Mouse (Mus musculus): ENCODE measurements around the gene Atxn1l. TPM values are rescaled to one million over a fixed set of nuclear protein-coding genes. Genes with fewer than 3 reads are reported as not detected.
A peak's percentile ranks its signal among the peaks of the same experiment; 100 is the strongest.

Atxn1l gene
- polyA plus RNA-seq, 1 experiment = 14.6 TPM

- no peak for DNase-seq
- TF ChIP-seq CTCF (IDR thresholded peaks at IDR 0.05; ENCODE audit: borderline replicate concordance, insufficient read depth, low read depth, low read length) (no peak), POLR2A (IDR thresholded peaks at IDR 0.05; ENCODE audit: borderline replicate concordance, insufficient read depth, low read length) (no peak)
- 76% methylated on average over 12 of the region's 12 CpGs for WGBS
- Histone ChIP-seq H3K27me3 (ENCODE audit: control insufficient read depth, insufficient read depth, low read length) (no peaks in the 10 kb centered on the region), H3K4me1 (ENCODE audit: control insufficient read depth, insufficient read depth, low read length) (no peaks in the 10 kb centered on the region), H3K4me3 (replicated peaks; ENCODE audit: insufficient read depth, low read depth, low read length) (no peak overlapping the region), H3K27ac (ENCODE audit: insufficient read depth, low read length) (no peak overlapping the region)
Observed at GRCm38 (mm10) chr8:109750699-109751098, 13.2 kb upstream of the Atxn1l start.

GRCm38 (mm10) chr8:109750274-109750673, 12.7 kb upstream of the Atxn1l start:
- H3K4me3 ChIP-seq (replicated peaks; ENCODE audit: insufficient read depth, low read depth, low read length) = no peak overlapping the region
- WGBS = 68% methylated on average over 5 of the region's 5 CpGs
- H3K4me1 ChIP-seq (ENCODE audit: control insufficient read depth, insufficient read depth, low read length) = no peaks in the 10 kb centered on the region
- no peak overlapping the region for H3K27ac ChIP-seq (ENCODE audit: insufficient read depth, low read length)
- TF ChIP-seq CTCF (IDR thresholded peaks at IDR 0.05; ENCODE audit: borderline replicate concordance, insufficient read depth, low read depth, low read length) = no peak
- TF ChIP-seq POLR2A (IDR thresholded peaks at IDR 0.05; ENCODE audit: borderline replicate concordance, insufficient read depth, low read length) = no peak
- DNase-seq = no peak
- H3K27me3 ChIP-seq (ENCODE audit: control insufficient read depth, insufficient read depth, low read length) = no peaks in the 10 kb centered on the region

GRCm38 (mm10) chr8:109747468-109748199, 10.1 kb upstream of the Atxn1l start:
- no peak overlapping the region for H3K27ac ChIP-seq (ENCODE audit: insufficient read depth, low read length)
- DNase-seq = no peak
- no peaks in the 10 kb centered on the region for H3K27me3 ChIP-seq (ENCODE audit: control insufficient read depth, insufficient read depth, low read length)
- H3K4me3 ChIP-seq (replicated peaks; ENCODE audit: insufficient read depth, low read depth, low read length) = no peak overlapping the region
- no peaks in the 10 kb centered on the region for H3K4me1 ChIP-seq (ENCODE audit: control insufficient read depth, insufficient read depth, low read length)
- WGBS = 90% methylated on average over 12 of the region's 12 CpGs
- TF ChIP-seq POLR2A (IDR thresholded peaks at IDR 0.05; ENCODE audit: borderline replicate concordance, insufficient read depth, low read length) (no peak), CTCF (IDR thresholded peaks at IDR 0.05; ENCODE audit: borderline replicate concordance, insufficient read depth, low read depth, low read length) (no peak)

GRCm38 (mm10) chr8:109738049-109738380, 476 bp upstream of the Atxn1l start:
- Histone ChIP-seq H3K27me3 (ENCODE audit: control insufficient read depth, insufficient read depth, low read length) (no peaks in the 10 kb centered on the region), H3K27ac (ENCODE audit: insufficient read depth, low read length) (no peak overlapping the region), H3K4me1 (ENCODE audit: control insufficient read depth, insufficient read depth, low read length) (peaks cover 9% of the 10 kb centered on the region), H3K4me3 (replicated peaks; ENCODE audit: insufficient read depth, low read depth, low read length) (peak overlapping the region; percentile 86)
- TF ChIP-seq POLR2A (IDR thresholded peaks at IDR 0.05; ENCODE audit: borderline replicate concordance, insufficient read depth, low read length) = no peak
- no peak for TF ChIP-seq CTCF (IDR thresholded peaks at IDR 0.05; ENCODE audit: borderline replicate concordance, insufficient read depth, low read depth, low read length)
- DNase-seq = no peak
- WGBS = 64% methylated on average over 1 of the region's 1 CpGs

- Histone ChIP-seq H3K4me1 (ENCODE audit: control insufficient read depth, insufficient read depth, low read length) (peaks cover 11% of the 10 kb centered on the region), H3K27me3 (ENCODE audit: control insufficient read depth, insufficient read depth, low read length) (no peaks in the 10 kb centered on the region), H3K27ac (ENCODE audit: insufficient read depth, low read length) (peak overlapping the region; percentile 85), H3K4me3 (replicated peaks; ENCODE audit: insufficient read depth, low read depth, low read length) (peak overlapping the region; percentile 86)
- TF ChIP-seq CTCF (IDR thresholded peaks at IDR 0.05; ENCODE audit: borderline replicate concordance, insufficient read depth, low read depth, low read length) = no peak
- TF ChIP-seq POLR2A (IDR thresholded peaks at IDR 0.05; ENCODE audit: borderline replicate concordance, insufficient read depth, low read length) = no peak
- no peak for DNase-seq
- WGBS = 5% methylated on average over 8 of the region's 8 CpGs
Observed at GRCm38 (mm10) chr8:109736819-109737218, 720 bp downstream of the Atxn1l start.

DNA sequence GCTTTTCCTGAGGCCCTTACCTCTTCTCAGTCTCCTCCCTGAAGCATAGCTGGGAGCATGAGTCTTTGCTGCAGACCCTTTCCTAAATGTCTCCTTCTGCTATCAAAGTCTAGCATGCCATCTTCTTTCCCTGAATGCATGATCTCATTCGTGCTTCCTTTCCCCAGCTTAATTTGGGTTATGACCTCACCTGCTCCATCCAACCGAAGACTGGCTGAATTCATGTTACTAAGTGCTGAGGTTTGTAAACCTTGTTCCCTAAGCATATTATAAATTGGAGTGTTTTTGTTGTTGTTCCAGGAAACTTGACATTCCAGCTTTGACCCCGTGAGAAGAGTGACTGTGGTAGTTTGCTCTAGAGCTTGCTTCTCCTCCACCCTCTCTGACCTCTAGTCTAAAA, 3.5 kb downstream of the Atxn1l start:
- Histone ChIP-seq H3K27ac (ENCODE audit: insufficient read depth, low read length) (no peak overlapping the region), H3K27me3 (ENCODE audit: control insufficient read depth, insufficient read depth, low read length) (no peaks in the 10 kb centered on the region), H3K4me3 (replicated peaks; ENCODE audit: insufficient read depth, low read depth, low read length) (no peak overlapping the region), H3K4me1 (ENCODE audit: control insufficient read depth, insufficient read depth, low read length) (peaks cover 13% of the 10 kb centered on the region)
- TF ChIP-seq POLR2A (IDR thresholded peaks at IDR 0.05; ENCODE audit: borderline replicate concordance, insufficient read depth, low read length) = no peak
- TF ChIP-seq CTCF (IDR thresholded peaks at IDR 0.05; ENCODE audit: borderline replicate concordance, insufficient read depth, low read depth, low read length) = no peak
- WGBS = 65% methylated on average over 3 of the region's 3 CpGs
- no peak for DNase-seq

DNA sequence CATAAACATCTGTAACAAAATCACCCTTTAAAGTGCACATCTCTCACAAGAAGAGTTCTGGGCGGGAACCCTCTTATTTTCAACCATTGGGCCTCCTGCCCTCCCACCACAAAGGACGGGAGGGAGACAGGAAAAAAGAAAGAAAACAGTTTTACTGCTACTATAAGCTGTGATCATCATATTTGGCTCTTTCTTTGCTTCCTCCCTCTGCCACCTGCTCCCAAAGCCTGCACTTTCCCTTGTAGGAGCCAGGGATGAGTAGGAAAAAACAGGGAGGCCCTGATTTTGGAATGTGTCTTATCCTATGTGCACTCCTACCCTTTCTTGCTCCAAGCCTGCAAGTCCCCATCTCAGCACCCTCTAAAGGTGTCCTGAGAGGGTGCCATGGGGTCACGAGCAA, 6.5 kb downstream of the Atxn1l start:
- no peak for DNase-seq
- TF ChIP-seq CTCF (IDR thresholded peaks at IDR 0.05; ENCODE audit: borderline replicate concordance, insufficient read depth, low read depth, low read length) (no peak), POLR2A (IDR thresholded peaks at IDR 0.05; ENCODE audit: borderline replicate concordance, insufficient read depth, low read length) (no peak)
- peaks cover 13% of the 10 kb centered on the region for H3K4me1 ChIP-seq (ENCODE audit: control insufficient read depth, insufficient read depth, low read length)
- H3K27me3 ChIP-seq (ENCODE audit: control insufficient read depth, insufficient read depth, low read length) = no peaks in the 10 kb centered on the region
- WGBS = 75% methylated on average over 3 of the region's 3 CpGs
- no peak overlapping the region for H3K27ac ChIP-seq (ENCODE audit: insufficient read depth, low read length)
- H3K4me3 ChIP-seq (replicated peaks; ENCODE audit: insufficient read depth, low read depth, low read length) = no peak overlapping the region

DNA sequence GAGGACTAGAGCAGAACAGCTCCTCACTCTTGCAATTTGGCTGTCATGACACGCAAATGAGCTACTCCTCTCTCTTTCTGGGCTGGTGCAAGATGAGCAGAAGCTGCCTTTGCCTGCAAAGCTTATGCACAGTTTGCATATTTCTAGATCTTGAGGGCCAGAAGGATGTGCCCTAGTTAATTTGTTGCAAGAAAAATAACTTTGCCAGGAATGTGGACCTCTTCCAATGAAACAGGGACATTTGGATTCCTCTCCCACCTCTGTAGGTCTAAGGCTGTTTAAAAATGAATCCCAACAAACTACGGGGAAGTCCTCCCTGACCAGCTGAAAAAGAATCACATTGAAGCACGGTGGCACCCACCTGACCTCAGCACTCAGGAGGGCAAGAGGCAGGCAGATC, 12.4 kb downstream of the Atxn1l start:
- H3K4me3 ChIP-seq (replicated peaks; ENCODE audit: insufficient read depth, low read depth, low read length) = no peak overlapping the region
- H3K27ac ChIP-seq (ENCODE audit: insufficient read depth, low read length) = no peak overlapping the region
- H3K27me3 ChIP-seq (ENCODE audit: control insufficient read depth, insufficient read depth, low read length) = no peaks in the 10 kb centered on the region
- TF ChIP-seq CTCF (IDR thresholded peaks at IDR 0.05; ENCODE audit: borderline replicate concordance, insufficient read depth, low read depth, low read length) = no peak
- 86% methylated on average over 3 of the region's 3 CpGs for WGBS
- no peaks in the 10 kb centered on the region for H3K4me1 ChIP-seq (ENCODE audit: control insufficient read depth, insufficient read depth, low read length)
- no peak for DNase-seq

Measured in cerebellum, adult 2 months (tissue).